Mouse (Mus musculus): ENCODE results near the gene Zfyve28. TPM values are rescaled to one million over a fixed set of nuclear protein-coding genes. Genes with fewer than 3 reads are reported as not detected.

Gene Zfyve28
- polyA plus RNA-seq, 1 experiment from 2014 or later = 2.6 TPM

DNA sequence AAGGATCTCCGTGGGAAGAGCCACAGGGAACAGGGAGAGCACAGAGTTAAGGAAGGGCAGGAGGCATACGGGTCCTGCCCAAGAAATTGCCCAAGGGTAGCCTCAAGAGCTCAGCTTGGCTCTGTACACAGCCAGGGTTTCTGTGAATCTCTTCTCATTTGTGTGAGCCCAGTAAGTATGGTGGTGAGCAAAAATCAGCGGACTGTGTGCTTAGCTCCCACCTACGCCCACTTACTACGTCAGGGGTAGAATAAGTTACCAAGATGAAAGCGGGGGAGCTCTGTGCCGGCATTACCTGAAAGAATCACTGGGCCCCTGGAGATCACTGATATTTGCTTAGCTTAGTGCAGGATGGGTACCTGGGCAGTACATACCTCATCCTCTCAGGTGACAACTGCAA is 72.2 kb downstream of the Zfyve28 start:
- H3K9ac ChIP-seq (ENCODE audit: low read length) = no peak overlapping the region
- no peak overlapping the region for H3K4me3 ChIP-seq (ENCODE audit: low read depth, low read length)
- no peaks in the 10 kb centered on the region for H3K4me1 ChIP-seq (ENCODE audit: control insufficient read depth, insufficient read depth, low read length)
- H3K27me3 ChIP-seq (ENCODE audit: control insufficient read depth, insufficient read depth, low read length) = no peaks in the 10 kb centered on the region
- ATAC-seq (ENCODE audit: insufficient read depth, low FRiP score, low TSS enrichment) (no peak), DNase-seq (ENCODE audit: low spot score) (no peak)
- no peaks in the 10 kb centered on the region for H3K36me3 ChIP-seq (ENCODE audit: control insufficient read depth, insufficient read depth, low read length)
- no peak overlapping the region for H3K27ac ChIP-seq (ENCODE audit: low read depth, low read length)
- H3K4me2 ChIP-seq (ENCODE audit: low read depth) = no peak overlapping the region
- H3K9me3 ChIP-seq (ENCODE audit: control insufficient read depth, low read length) = no peaks in the 10 kb centered on the region
- 84% methylated on average over 7 of the region's 7 CpGs for WGBS

GRCm38 (mm10) chr5:34213659-34214058 is 74.6 kb downstream of the Zfyve28 start:
- no peaks in the 10 kb centered on the region for H3K27me3 ChIP-seq (ENCODE audit: control insufficient read depth, insufficient read depth, low read length)
- no peak for DNase-seq (ENCODE audit: low spot score)
- H3K4me3 ChIP-seq (ENCODE audit: low read depth, low read length) = no peak overlapping the region
- H3K9ac ChIP-seq (ENCODE audit: low read length) = no peak overlapping the region
- no peaks in the 10 kb centered on the region for H3K4me1 ChIP-seq (ENCODE audit: control insufficient read depth, insufficient read depth, low read length)
- no peaks in the 10 kb centered on the region for H3K36me3 ChIP-seq (ENCODE audit: control insufficient read depth, insufficient read depth, low read length)
- ATAC-seq (ENCODE audit: insufficient read depth, low FRiP score, low TSS enrichment) = no peak
- no peaks in the 10 kb centered on the region for H3K9me3 ChIP-seq (ENCODE audit: control insufficient read depth, low read length)
- H3K4me2 ChIP-seq (ENCODE audit: low read depth) = no peak overlapping the region
- WGBS = 85% methylated on average over 8 of the region's 8 CpGs
- no peak overlapping the region for H3K27ac ChIP-seq (ENCODE audit: low read depth, low read length)

DNA sequence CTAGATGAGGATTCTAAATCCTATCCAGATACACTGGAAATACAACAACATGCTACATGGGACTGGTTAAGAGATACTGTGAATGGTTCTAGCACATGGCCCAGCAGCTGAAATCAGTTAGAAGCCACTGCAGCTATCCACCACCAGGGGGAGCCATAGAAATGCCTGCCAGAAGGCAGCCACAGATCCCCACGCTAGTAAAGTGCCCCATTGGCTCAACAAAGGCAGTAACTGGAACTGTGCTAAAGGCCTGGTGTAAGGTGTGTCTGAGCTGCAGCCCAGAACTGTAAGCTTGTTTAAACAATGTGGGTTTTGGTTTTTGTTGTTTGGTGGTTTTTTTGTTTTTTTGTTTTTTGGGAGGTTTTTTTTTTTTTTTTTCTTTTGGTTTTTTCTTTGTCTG is 78.0 kb downstream of the Zfyve28 start:
- 3% methylated on average over 1 of the region's 1 CpGs for WGBS
- Histone ChIP-seq H3K36me3 (ENCODE audit: control insufficient read depth, insufficient read depth, low read length) (no peaks in the 10 kb centered on the region), H3K9ac (ENCODE audit: low read length) (no peak overlapping the region), H3K4me1 (ENCODE audit: control insufficient read depth, insufficient read depth, low read length) (no peaks in the 10 kb centered on the region), H3K4me2 (ENCODE audit: low read depth) (no peak overlapping the region), H3K4me3 (ENCODE audit: low read depth, low read length) (no peak overlapping the region), H3K9me3 (ENCODE audit: control insufficient read depth, low read length) (no peaks in the 10 kb centered on the region), H3K27ac (ENCODE audit: low read depth, low read length) (no peak overlapping the region), H3K27me3 (ENCODE audit: control insufficient read depth, insufficient read depth, low read length) (no peaks in the 10 kb centered on the region)
- no peak for ATAC-seq (ENCODE audit: insufficient read depth, low FRiP score, low TSS enrichment)
- peak; percentile 68 for DNase-seq (ENCODE audit: low spot score)

DNA sequence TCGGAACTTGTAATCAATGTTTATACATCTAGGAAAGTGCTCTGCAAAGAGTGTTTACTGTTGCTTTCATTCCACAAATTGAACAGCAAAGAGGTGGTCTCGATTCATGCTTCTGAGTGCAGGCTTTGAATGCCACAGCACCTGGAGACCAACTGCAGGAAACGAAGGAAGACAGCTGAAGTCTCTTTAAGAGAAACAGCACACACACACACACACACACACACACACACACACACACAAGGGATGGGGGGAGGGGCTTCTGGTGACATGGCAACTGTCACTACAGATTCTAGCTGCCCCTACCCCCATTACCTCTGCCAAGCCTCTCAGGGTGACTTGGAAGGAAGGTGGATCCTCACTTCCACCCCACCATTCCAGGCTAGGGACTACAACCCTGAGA is 80.7 kb downstream of the Zfyve28 start:
- WGBS = 86% methylated on average over 3 of the region's 3 CpGs
- ATAC-seq (ENCODE audit: insufficient read depth, low FRiP score, low TSS enrichment) (no peak), DNase-seq (ENCODE audit: low spot score) (no peak)
- no peaks in the 10 kb centered on the region for H3K27me3 ChIP-seq (ENCODE audit: control insufficient read depth, insufficient read depth, low read length)
- H3K9me3 ChIP-seq (ENCODE audit: control insufficient read depth, low read length) = no peaks in the 10 kb centered on the region
- H3K36me3 ChIP-seq (ENCODE audit: control insufficient read depth, insufficient read depth, low read length) = no peaks in the 10 kb centered on the region
- no peak overlapping the region for H3K9ac ChIP-seq (ENCODE audit: low read length)
- H3K27ac ChIP-seq (ENCODE audit: low read depth, low read length) = no peak overlapping the region
- H3K4me2 ChIP-seq (ENCODE audit: low read depth) = no peak overlapping the region
- H3K4me1 ChIP-seq (ENCODE audit: control insufficient read depth, insufficient read depth, low read length) = no peaks in the 10 kb centered on the region
- no peak overlapping the region for H3K4me3 ChIP-seq (ENCODE audit: low read depth, low read length)

DNA sequence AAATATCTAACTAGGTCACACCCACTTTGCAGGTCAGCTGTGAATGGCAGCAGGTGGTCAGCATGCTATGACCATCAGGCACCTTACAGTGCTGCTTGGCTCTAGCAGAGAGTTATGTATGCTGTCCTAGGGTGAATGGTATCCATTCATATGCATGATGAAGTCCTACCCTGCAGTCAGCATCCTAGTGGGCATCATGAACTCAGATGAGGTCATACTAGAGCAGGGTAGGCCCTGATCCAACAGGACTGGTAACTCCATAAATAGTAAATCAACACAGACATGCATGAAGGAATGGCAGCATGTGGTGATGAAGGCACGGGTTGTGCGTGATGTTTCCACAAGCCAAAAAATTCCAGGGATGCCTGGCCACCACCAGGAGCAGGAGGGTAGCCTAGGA is 82.5 kb downstream of the Zfyve28 start:
- Histone ChIP-seq H3K4me3 (ENCODE audit: low read depth, low read length) (no peak overlapping the region), H3K4me2 (ENCODE audit: low read depth) (no peak overlapping the region), H3K9me3 (ENCODE audit: control insufficient read depth, low read length) (no peaks in the 10 kb centered on the region), H3K27me3 (ENCODE audit: control insufficient read depth, insufficient read depth, low read length) (no peaks in the 10 kb centered on the region), H3K4me1 (ENCODE audit: control insufficient read depth, insufficient read depth, low read length) (no peaks in the 10 kb centered on the region), H3K36me3 (ENCODE audit: control insufficient read depth, insufficient read depth, low read length) (no peaks in the 10 kb centered on the region), H3K9ac (ENCODE audit: low read length) (no peak overlapping the region), H3K27ac (ENCODE audit: low read depth, low read length) (no peak overlapping the region)
- DNase-seq (ENCODE audit: low spot score) (no peak), ATAC-seq (ENCODE audit: insufficient read depth, low FRiP score, low TSS enrichment) (no peak)
- 68% methylated on average over 2 of the region's 2 CpGs for WGBS

- H3K36me3 ChIP-seq (ENCODE audit: control insufficient read depth, insufficient read depth, low read length) = no peaks in the 10 kb centered on the region
- no peak overlapping the region for H3K4me3 ChIP-seq (ENCODE audit: low read depth, low read length)
- no peak for DNase-seq (ENCODE audit: low spot score)
- no peak overlapping the region for H3K27ac ChIP-seq (ENCODE audit: low read depth, low read length)
- no peak overlapping the region for H3K4me2 ChIP-seq (ENCODE audit: low read depth)
- no peaks in the 10 kb centered on the region for H3K9me3 ChIP-seq (ENCODE audit: control insufficient read depth, low read length)
- H3K4me1 ChIP-seq (ENCODE audit: control insufficient read depth, insufficient read depth, low read length) = no peaks in the 10 kb centered on the region
- no peak overlapping the region for H3K9ac ChIP-seq (ENCODE audit: low read length)
- H3K27me3 ChIP-seq (ENCODE audit: control insufficient read depth, insufficient read depth, low read length) = no peaks in the 10 kb centered on the region
- WGBS = 85% methylated on average over 2 of the region's 2 CpGs
- ATAC-seq (ENCODE audit: insufficient read depth, low FRiP score, low TSS enrichment) = no peak
Observed at GRCm38 (mm10) chr5:34204911-34205310, 83.3 kb downstream of the Zfyve28 start.

- H3K27me3 ChIP-seq (ENCODE audit: control insufficient read depth, insufficient read depth, low read length) = no peaks in the 10 kb centered on the region
- H3K36me3 ChIP-seq (ENCODE audit: control insufficient read depth, insufficient read depth, low read length) = no peaks in the 10 kb centered on the region
- no peaks in the 10 kb centered on the region for H3K4me1 ChIP-seq (ENCODE audit: control insufficient read depth, insufficient read depth, low read length)
- H3K4me2 ChIP-seq (ENCODE audit: low read depth) = no peak overlapping the region
- no peak overlapping the region for H3K4me3 ChIP-seq (ENCODE audit: low read depth, low read length)
- H3K9ac ChIP-seq (ENCODE audit: low read length) = no peak overlapping the region
- 93% methylated on average over 4 of the region's 4 CpGs for WGBS
- no peaks in the 10 kb centered on the region for H3K9me3 ChIP-seq (ENCODE audit: control insufficient read depth, low read length)
- DNase-seq (ENCODE audit: low spot score) (no peak), ATAC-seq (ENCODE audit: insufficient read depth, low FRiP score, low TSS enrichment) (no peak)
- no peak overlapping the region for H3K27ac ChIP-seq (ENCODE audit: low read depth, low read length)
Observed at GRCm38 (mm10) chr5:34202006-34202405, 86.2 kb downstream of the Zfyve28 start.

- no peaks in the 10 kb centered on the region for H3K36me3 ChIP-seq (ENCODE audit: control insufficient read depth, insufficient read depth, low read length)
- 77% methylated on average over 2 of the region's 2 CpGs for WGBS
- H3K27me3 ChIP-seq (ENCODE audit: control insufficient read depth, insufficient read depth, low read length) = no peaks in the 10 kb centered on the region
- H3K4me1 ChIP-seq (ENCODE audit: control insufficient read depth, insufficient read depth, low read length) = no peaks in the 10 kb centered on the region
- ATAC-seq (ENCODE audit: insufficient read depth, low FRiP score, low TSS enrichment) = no peak
- no peaks in the 10 kb centered on the region for H3K9me3 ChIP-seq (ENCODE audit: control insufficient read depth, low read length)
- no peak for DNase-seq (ENCODE audit: low spot score)
- no peak overlapping the region for H3K9ac ChIP-seq (ENCODE audit: low read length)
- no peak overlapping the region for H3K4me3 ChIP-seq (ENCODE audit: low read depth, low read length)
- no peak overlapping the region for H3K4me2 ChIP-seq (ENCODE audit: low read depth)
- H3K27ac ChIP-seq (ENCODE audit: low read depth, low read length) = no peak overlapping the region
Observed at GRCm38 (mm10) chr5:34201396-34201795, 86.9 kb downstream of the Zfyve28 start.

DNA sequence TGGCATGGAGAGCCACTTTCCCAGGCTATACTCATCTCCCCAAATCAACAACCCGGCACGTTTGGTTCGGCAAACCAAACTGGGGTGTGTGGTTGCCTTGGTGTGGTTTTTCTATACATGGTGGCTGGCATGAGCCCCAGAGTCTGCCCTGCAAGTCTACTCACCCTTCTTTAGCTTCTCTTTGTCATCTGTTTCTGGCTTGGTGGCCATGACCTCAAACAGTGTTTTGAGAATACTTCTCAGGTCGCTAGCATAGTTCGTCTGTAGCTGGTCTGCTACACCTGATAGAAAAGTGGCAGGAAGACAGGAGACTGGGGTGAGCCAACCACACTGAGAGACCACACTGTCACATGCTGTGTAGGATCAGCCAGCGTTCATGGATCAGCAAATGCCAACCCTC is 89.6 kb downstream of the Zfyve28 start:
- Histone ChIP-seq H3K27me3 (ENCODE audit: control insufficient read depth, insufficient read depth, low read length) (no peaks in the 10 kb centered on the region), H3K36me3 (ENCODE audit: control insufficient read depth, insufficient read depth, low read length) (no peaks in the 10 kb centered on the region), H3K4me3 (ENCODE audit: low read depth, low read length) (no peak overlapping the region), H3K27ac (ENCODE audit: low read depth, low read length) (no peak overlapping the region), H3K4me2 (ENCODE audit: low read depth) (no peak overlapping the region), H3K4me1 (ENCODE audit: control insufficient read depth, insufficient read depth, low read length) (no peaks in the 10 kb centered on the region), H3K9ac (ENCODE audit: low read length) (no peak overlapping the region), H3K9me3 (ENCODE audit: control insufficient read depth, low read length) (no peaks in the 10 kb centered on the region)
- WGBS = 90% methylated on average over 6 of the region's 6 CpGs
- ATAC-seq (ENCODE audit: insufficient read depth, low FRiP score, low TSS enrichment) (no peak), DNase-seq (ENCODE audit: low spot score) (no peak)
